Mouse (Mus musculus): Measurements from ENCODE around the gene Mbd3. TPM values are rescaled to one million over a fixed set of nuclear protein-coding genes. Genes with fewer than 3 reads are reported as not detected.
A peak's percentile ranks its signal among the peaks of the same experiment; 100 is the strongest.

Gene Mbd3
- polyA plus RNA-seq, 1 experiment from 2014 or later: 166 TPM

DNA sequence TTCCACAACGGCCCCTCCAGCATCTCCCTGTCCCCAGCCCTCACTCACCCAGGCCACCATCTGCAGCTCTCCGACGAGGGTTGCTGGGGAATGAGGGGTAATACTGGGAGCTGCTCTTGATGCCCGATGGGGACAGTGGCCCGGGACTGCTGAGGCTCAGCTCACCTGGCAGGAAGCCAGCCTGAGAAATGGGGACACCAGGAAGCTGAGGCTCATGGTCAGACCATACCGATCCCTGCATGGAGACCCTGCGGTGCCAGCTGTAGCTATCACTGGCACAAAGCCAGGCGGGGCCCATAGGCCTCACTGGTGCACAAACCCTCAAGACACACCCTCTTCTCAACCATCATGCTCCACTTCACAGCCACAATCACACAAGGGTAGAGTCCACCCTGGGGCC lies 20.1 kb upstream of the Mbd3 start:
- ATAC-seq (ENCODE audit: low FRiP score, low TSS enrichment) (no peak), DNase-seq (no peak)
- H3K4me1 ChIP-seq (ENCODE audit: control insufficient read depth, insufficient read depth, low read length): 0 out of 2 replicates have a peak, but pooled peaks cover 7% of the 10 kb centered on the region
- 72% methylated on average over 8 of the region's 8 CpGs for whole genome bisulfite sequencing
- no peak overlapping the region; the same call in 1 of the 2 replicates for H3K9ac ChIP-seq (replicated peaks; ENCODE audit: low read length)
- H3K27me3 ChIP-seq (ENCODE audit: control insufficient read depth, insufficient read depth, low read length): no peaks in the 10 kb centered on the region
- H3K9me3 ChIP-seq (ENCODE audit: control insufficient read depth, low read length): no peaks in the 10 kb centered on the region
- H3K36me3 ChIP-seq (ENCODE audit: control insufficient read depth, insufficient read depth, low read length): peaks cover 86% of the 10 kb centered on the region
- no peak overlapping the region for H3K4me2 ChIP-seq (ENCODE audit: low read length)
- peak overlapping the region; percentile 55; the same call in 1 of the 2 replicates for H3K27ac ChIP-seq (replicated peaks; ENCODE audit: low read depth, low read length)
- H3K4me3 ChIP-seq (replicated peaks; ENCODE audit: low read depth, low read length): no peak overlapping the region

DNA sequence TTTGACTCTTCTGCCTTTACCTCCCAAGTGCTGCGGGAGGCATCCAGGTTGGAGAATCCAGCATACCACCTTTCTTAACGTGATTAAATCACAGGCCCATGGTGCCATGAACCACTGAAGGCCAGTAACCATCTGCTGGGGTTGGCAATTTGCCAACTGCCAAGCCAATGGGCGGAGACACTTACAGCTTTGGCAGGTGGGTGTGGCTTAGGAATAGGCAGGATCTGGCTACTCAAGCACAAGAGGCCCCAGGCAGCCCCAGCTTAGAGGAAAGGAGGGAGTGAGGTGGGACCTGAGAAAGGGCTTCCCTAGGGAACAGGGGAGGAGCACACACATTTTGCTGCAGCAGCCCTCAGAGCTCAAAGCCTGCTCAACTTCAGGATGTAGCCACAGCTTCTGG lies 19.0 kb upstream of the Mbd3 start:
- DNase-seq (peak; percentile 81), ATAC-seq (ENCODE audit: low FRiP score, low TSS enrichment) (peak; percentile 59)
- peak overlapping the region; percentile 26; the same call in 1 of the 2 replicates for H3K27ac ChIP-seq (replicated peaks; ENCODE audit: low read depth, low read length)
- H3K4me2 ChIP-seq (ENCODE audit: low read length): no peak overlapping the region
- peaks cover 86% of the 10 kb centered on the region for H3K36me3 ChIP-seq (ENCODE audit: control insufficient read depth, insufficient read depth, low read length)
- H3K4me3 ChIP-seq (replicated peaks; ENCODE audit: low read depth, low read length): no peak overlapping the region
- WGBS: 43% methylated on average over 3 of the region's 3 CpGs
- H3K9ac ChIP-seq (replicated peaks; ENCODE audit: low read length): no peak overlapping the region; the same call in 1 of the 2 replicates
- H3K9me3 ChIP-seq (ENCODE audit: control insufficient read depth, low read length): no peaks in the 10 kb centered on the region
- H3K4me1 ChIP-seq (ENCODE audit: control insufficient read depth, insufficient read depth, low read length): 0 out of 2 replicates have a peak, but pooled peaks cover 5% of the 10 kb centered on the region
- H3K27me3 ChIP-seq (ENCODE audit: control insufficient read depth, insufficient read depth, low read length): no peaks in the 10 kb centered on the region

DNA sequence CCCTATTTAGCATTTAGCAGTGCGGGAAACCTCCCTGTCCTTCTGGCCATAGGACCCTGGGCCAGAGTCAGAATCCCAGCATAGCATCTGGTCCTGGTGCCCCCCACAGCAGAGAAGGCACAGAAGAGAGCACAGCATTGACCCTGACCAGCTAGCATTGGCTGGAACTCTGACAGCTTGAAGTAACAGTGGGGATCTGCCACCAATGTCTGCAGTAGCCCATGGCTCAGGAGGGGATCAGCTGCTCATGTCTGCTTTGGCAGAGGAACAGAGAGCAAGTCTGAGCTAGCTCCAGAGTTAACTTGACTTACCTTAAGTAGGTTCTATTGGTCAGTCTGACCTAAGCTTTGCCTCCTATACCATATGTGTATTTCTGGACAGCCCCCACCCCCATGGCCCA lies 18.5 kb upstream of the Mbd3 start:
- no peaks in the 10 kb centered on the region for H3K27me3 ChIP-seq (ENCODE audit: control insufficient read depth, insufficient read depth, low read length)
- DNase-seq: no peak
- WGBS: 87% methylated on average over 1 of the region's 1 CpGs
- H3K27ac ChIP-seq (replicated peaks; ENCODE audit: low read depth, low read length): peak overlapping the region; percentile 26; the same call in 1 of the 2 replicates
- no peak overlapping the region for H3K9ac ChIP-seq (replicated peaks; ENCODE audit: low read length)
- 0 out of 2 replicates have a peak, but pooled peaks cover 5% of the 10 kb centered on the region for H3K4me1 ChIP-seq (ENCODE audit: control insufficient read depth, insufficient read depth, low read length)
- H3K36me3 ChIP-seq (ENCODE audit: control insufficient read depth, insufficient read depth, low read length): peaks cover 90% of the 10 kb centered on the region
- H3K4me2 ChIP-seq (ENCODE audit: low read length): no peak overlapping the region
- ATAC-seq (ENCODE audit: low FRiP score, low TSS enrichment): no peak
- H3K9me3 ChIP-seq (ENCODE audit: control insufficient read depth, low read length): no peaks in the 10 kb centered on the region
- no peak overlapping the region for H3K4me3 ChIP-seq (replicated peaks; ENCODE audit: low read depth, low read length)

DNA sequence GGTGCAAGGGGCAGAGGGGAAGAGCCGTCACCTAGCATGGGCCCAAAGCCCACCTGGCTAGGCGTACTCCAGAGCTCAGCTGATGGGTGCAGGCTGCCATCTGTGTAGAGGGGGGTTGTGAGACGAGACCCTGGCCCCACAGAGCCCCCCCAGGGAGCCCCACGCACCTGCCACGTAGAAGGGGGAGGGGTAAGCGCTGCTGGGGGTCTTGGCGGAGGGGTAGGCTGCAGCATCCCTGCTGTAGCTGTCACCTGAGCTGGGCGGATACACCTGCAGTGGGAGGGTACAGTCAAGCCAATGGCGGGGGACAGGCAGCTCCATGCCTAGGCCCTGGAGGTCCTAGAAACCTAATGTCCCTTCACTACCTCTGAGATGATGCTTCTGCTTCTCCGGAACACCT lies 18.0 kb upstream of the Mbd3 start:
- Histone ChIP-seq H3K4me1 (ENCODE audit: control insufficient read depth, insufficient read depth, low read length) (0 out of 2 replicates have a peak, but pooled peaks cover 5% of the 10 kb centered on the region), H3K27ac (replicated peaks; ENCODE audit: low read depth, low read length) (no peak overlapping the region), H3K4me2 (ENCODE audit: low read length) (no peak overlapping the region), H3K27me3 (ENCODE audit: control insufficient read depth, insufficient read depth, low read length) (no peaks in the 10 kb centered on the region), H3K9me3 (ENCODE audit: control insufficient read depth, low read length) (no peaks in the 10 kb centered on the region), H3K36me3 (ENCODE audit: control insufficient read depth, insufficient read depth, low read length) (peaks cover 95% of the 10 kb centered on the region), H3K9ac (replicated peaks; ENCODE audit: low read length) (no peak overlapping the region), H3K4me3 (replicated peaks; ENCODE audit: low read depth, low read length) (no peak overlapping the region)
- 93% methylated on average over 10 of the region's 10 CpGs for WGBS
- ATAC-seq (ENCODE audit: low FRiP score, low TSS enrichment) (no peak), DNase-seq (no peak)

DNA sequence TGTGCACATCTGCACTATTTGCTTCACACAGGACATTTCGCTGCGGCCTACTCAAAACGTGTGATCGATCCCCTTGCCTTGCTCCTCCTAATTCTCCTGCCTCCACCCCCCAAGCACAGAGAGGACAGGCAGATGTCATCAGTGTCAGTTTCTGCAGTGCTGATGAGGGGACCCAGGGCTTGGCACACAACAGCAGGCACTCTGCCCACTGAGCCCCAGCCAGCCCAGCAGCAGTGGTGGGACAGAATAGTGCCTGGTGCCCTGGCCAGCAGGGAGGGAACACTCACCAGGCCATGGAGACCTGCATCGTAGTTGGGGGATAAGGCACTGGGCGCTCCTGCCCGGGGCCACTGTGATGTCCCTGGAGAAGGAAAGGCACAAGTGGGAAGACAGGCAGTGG lies 16.2 kb upstream of the Mbd3 start:
- DNase-seq: no peak
- H3K27me3 ChIP-seq (ENCODE audit: control insufficient read depth, insufficient read depth, low read length): no peaks in the 10 kb centered on the region
- no peak overlapping the region for H3K27ac ChIP-seq (replicated peaks; ENCODE audit: low read depth, low read length)
- WGBS: 93% methylated on average over 7 of the region's 7 CpGs
- no peak overlapping the region for H3K9ac ChIP-seq (replicated peaks; ENCODE audit: low read length)
- H3K36me3 ChIP-seq (ENCODE audit: control insufficient read depth, insufficient read depth, low read length): peaks cover 99% of the 10 kb centered on the region
- no peaks in the 10 kb centered on the region for H3K9me3 ChIP-seq (ENCODE audit: control insufficient read depth, low read length)
- 0 out of 2 replicates have a peak, but pooled peaks cover 5% of the 10 kb centered on the region for H3K4me1 ChIP-seq (ENCODE audit: control insufficient read depth, insufficient read depth, low read length)
- ATAC-seq (ENCODE audit: low FRiP score, low TSS enrichment): no peak
- H3K4me2 ChIP-seq (ENCODE audit: low read length): no peak overlapping the region
- no peak overlapping the region for H3K4me3 ChIP-seq (replicated peaks; ENCODE audit: low read depth, low read length)

DNA sequence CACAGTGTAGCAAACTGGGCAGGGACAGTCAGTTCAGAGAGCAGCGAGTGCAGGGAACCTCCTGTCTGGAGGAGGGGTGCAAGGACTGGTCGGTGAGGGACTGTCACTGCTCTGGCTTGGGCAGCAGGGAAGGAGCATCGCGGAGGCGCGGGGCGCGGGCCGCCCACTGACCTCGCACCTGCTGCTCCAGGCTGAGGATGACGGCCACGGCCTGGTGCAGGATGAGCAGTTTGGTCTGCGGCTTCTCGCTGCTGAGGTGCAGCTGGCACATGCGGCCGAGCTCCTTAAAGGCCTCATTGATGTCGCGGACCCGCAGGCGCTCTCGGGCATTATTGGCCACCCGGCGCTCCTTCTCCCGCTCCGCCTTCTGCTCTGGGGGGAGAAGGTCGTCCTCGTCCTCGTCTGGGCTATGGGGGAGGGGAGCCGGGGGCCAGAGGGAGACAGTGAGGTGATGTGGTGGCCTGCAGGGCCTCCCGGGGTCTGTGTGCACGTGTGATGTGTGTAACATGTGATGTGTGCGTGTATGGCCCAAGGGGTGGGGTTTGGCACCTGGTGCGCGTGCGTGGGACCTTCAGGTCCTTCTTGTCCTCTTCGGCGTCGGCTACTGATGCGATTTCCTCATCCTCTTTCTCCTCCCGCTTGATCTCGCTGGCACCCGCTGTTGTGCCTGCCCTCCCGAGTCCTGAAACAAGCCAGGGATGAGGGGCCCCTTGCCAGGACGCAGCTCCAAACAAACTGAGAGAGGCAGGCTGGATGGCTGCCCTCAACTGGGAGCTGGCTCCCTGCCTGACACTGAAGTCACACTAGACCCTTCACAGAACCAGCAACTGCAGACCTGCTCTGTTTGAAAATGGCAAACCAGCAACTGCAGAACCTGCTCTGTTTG lies 13.5 kb upstream of the Mbd3 start:
- WGBS: 83% methylated on average over 44 of the region's 44 CpGs
- H3K36me3 ChIP-seq (ENCODE audit: control insufficient read depth, insufficient read depth, low read length): peaks cover 85% of the 10 kb centered on the region

DNA sequence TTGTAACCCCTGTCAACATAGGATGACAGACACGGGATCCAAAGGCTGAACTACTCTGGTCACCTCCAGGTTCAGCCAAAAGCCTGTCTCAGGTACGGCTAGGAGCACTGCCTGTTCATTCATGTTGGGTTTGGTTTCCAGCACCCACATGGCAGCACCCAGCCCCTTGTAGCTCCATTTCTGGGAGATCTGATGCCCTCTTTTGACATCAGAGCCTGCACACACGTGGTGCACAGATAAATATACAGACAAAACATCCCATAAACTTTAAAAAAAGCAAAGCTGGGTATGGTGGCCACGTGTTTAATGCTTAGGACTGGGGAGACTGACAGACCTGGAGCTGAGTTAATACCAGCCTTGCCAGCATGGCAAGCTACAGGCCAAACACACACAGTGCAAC lies 8.6 kb upstream of the Mbd3 start:
- no peaks in the 10 kb centered on the region for H3K27me3 ChIP-seq (ENCODE audit: control insufficient read depth, insufficient read depth, low read length)
- no peaks in the 10 kb centered on the region for H3K9me3 ChIP-seq (ENCODE audit: control insufficient read depth, low read length)
- no peak overlapping the region for H3K4me3 ChIP-seq (replicated peaks; ENCODE audit: low read depth, low read length)
- no peak overlapping the region for H3K27ac ChIP-seq (replicated peaks; ENCODE audit: low read depth, low read length)
- ATAC-seq (ENCODE audit: low FRiP score, low TSS enrichment) (no peak), DNase-seq (no peak)
- no peak overlapping the region for H3K9ac ChIP-seq (replicated peaks; ENCODE audit: low read length)
- peaks cover 17% of the 10 kb centered on the region for H3K4me1 ChIP-seq (ENCODE audit: control insufficient read depth, insufficient read depth, low read length)
- 54% methylated on average over 4 of the region's 4 CpGs for WGBS
- peaks cover 49% of the 10 kb centered on the region for H3K36me3 ChIP-seq (ENCODE audit: control insufficient read depth, insufficient read depth, low read length)
- 0 out of 2 replicates have a peak overlapping the region, but pooled peaks have one; percentile 95 for H3K4me2 ChIP-seq (ENCODE audit: low read length)

More for the DNA sequence above, 13.5 kb upstream of the Mbd3 start:
- no peak for ATAC-seq (ENCODE audit: low FRiP score, low TSS enrichment)
- H3K4me2 ChIP-seq (ENCODE audit: low read length): no peak overlapping the region
- H3K27ac ChIP-seq (replicated peaks; ENCODE audit: low read depth, low read length): no peak overlapping the region
- no peak overlapping the region for H3K4me3 ChIP-seq (replicated peaks; ENCODE audit: low read depth, low read length)
- DNase-seq: no peak
- no peaks in the 10 kb centered on the region for H3K4me1 ChIP-seq (ENCODE audit: control insufficient read depth, insufficient read depth, low read length)
- H3K9me3 ChIP-seq (ENCODE audit: control insufficient read depth, low read length): no peaks in the 10 kb centered on the region
- no peaks in the 10 kb centered on the region for H3K27me3 ChIP-seq (ENCODE audit: control insufficient read depth, insufficient read depth, low read length)
- no peak overlapping the region for H3K9ac ChIP-seq (replicated peaks; ENCODE audit: low read length)

DNA sequence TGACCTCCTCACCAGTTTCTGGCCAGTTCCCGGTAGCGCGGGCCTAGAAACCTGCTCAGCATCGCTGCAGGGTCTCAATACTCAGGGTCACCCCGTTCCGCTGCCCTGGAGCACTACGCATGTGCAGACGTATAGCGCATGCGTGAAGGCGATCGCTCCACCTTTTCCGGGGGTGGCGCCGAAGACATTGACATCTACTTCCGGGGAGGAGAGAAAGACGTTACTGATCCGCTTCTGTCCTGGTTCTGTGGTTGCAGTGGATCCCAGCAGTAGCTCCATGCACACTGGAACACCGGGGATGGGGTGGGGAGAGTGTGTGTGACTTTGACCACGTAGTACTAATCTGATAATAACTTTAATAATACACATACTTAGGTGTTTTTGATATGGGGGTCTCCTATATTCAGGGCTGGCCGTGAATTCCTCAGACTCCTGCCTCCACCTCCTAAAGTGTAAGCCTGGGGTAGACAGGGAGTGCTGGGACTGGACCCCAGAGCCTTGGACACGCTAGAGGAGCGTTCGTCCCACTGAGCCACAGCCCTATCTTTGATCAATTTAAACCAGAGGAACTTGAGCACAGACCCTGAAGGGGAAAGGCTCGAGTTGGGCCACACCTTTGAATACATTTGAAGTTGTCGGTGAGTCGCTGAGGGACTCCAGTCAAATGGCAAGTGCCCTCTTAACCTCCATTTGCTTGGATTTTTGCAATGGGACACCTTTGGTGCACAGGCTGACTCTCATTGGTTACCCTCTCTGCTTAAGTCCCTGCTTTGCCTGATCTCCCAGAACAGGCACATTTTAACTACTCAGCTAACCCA lies 7.5 kb upstream of the Mbd3 start, which contains the start of gene Uqcr11:
Gene Uqcr11, minus strand, starts transcription at position 147 of the 818 bp plus-strand sequence.
- Histone ChIP-seq H3K27me3 (ENCODE audit: control insufficient read depth, insufficient read depth, low read length) (no peaks in the 10 kb centered on the region), H3K4me1 (ENCODE audit: control insufficient read depth, insufficient read depth, low read length) (peaks cover 17% of the 10 kb centered on the region), H3K36me3 (ENCODE audit: control insufficient read depth, insufficient read depth, low read length) (peaks cover 48% of the 10 kb centered on the region), H3K27ac (replicated peaks; ENCODE audit: low read depth, low read length) (peak within 1 kb of the TSS; percentile 76), H3K9ac (replicated peaks; ENCODE audit: low read length) (peak within 1 kb of the TSS; percentile 80), H3K9me3 (ENCODE audit: control insufficient read depth, low read length) (no peaks in the 10 kb centered on the region), H3K4me3 (replicated peaks; ENCODE audit: low read depth, low read length) (peak within 1 kb of the TSS; percentile 81), H3K4me2 (ENCODE audit: low read length) (peak within 1 kb of the TSS; percentile 95)
- ATAC-seq (ENCODE audit: low FRiP score, low TSS enrichment) (peak; percentile 74), DNase-seq (peak; percentile 97)
- 2% methylated on average over 27 of the region's 27 CpGs for WGBS
